In genomic region chr3:84039646-84040475, GRCm38 (mm10) we compare ENCODE assay signal across 8 mouse cellular contexts. TPM values are rescaled to one million over a fixed set of nuclear protein-coding genes. Genes with fewer than 3 reads are reported as not detected.
DNase-seq lines count a peak whose midpoint lies in the region; ATAC-seq and TF ChIP-seq lines count a peak whose summit lies in the region.

Tmem131l (minus strand) TSS chr3:84040175.

- TF ChIP-seq EP300 in stomach, postnatal 0 days (optimal IDR thresholded peaks at IDR 0.05), result no peak

- peaks cover 17% of the 10 kb centered on the region for H3K36me3 ChIP-seq in E14TG2a.4 (ENCODE audit: insufficient read depth, low read length)
- no peaks in the 10 kb centered on the region for H3K36me3 ChIP-seq in forebrain, embryonic 11.5 days (ENCODE audit: control insufficient read depth, insufficient read depth, low read length)
- H3K36me3 ChIP-seq in heart, embryonic 15.5 days, result no peaks in the 10 kb centered on the region
- H3K36me3 ChIP-seq in liver, embryonic 15.5 days (replicated peaks), result no peaks in the 10 kb centered on the region
- H3K36me3 ChIP-seq in neural tube, embryonic 12.5 days, result no peaks in the 10 kb centered on the region; the same call in 1 of the 2 replicates
- H3K36me3 ChIP-seq in stomach, postnatal 0 days (ENCODE audit: control insufficient read depth, insufficient read depth, low read length), result no peaks in the 10 kb centered on the region

- WGBS in forebrain, embryonic 11.5 days, result under 1% methylated on average over 93 of the region's 100 CpGs
- WGBS in heart, embryonic 15.5 days, result under 1% methylated on average over 69 of the region's 100 CpGs
- WGBS in liver, embryonic 15.5 days (ENCODE audit: insufficient replicate concordance), result under 1% methylated on average over 98 of the region's 100 CpGs
- under 1% methylated on average over 99 of the region's 100 CpGs for WGBS in neural tube, embryonic 12.5 days
- under 1% methylated on average over 78 of the region's 100 CpGs for WGBS in stomach, postnatal 0 days

- TF ChIP-seq CTCF in E14TG2a.4 (conservative IDR thresholded peaks at IDR 0.05; ENCODE audit: low read length), result no peak
- TF ChIP-seq CTCF in stomach, postnatal 0 days (IDR thresholded peaks at IDR 0.05; ENCODE audit: low read depth), result no peak

- peak within 1 kb of the TSS; percentile 95 for H3K4me3 ChIP-seq in E14TG2a.4 (replicated peaks; ENCODE audit: low read length)
- peak within 1 kb of the TSS; percentile 84 for H3K4me3 ChIP-seq in brown adipose tissue, adult 24 weeks (ENCODE audit: insufficient read depth, low read depth, low read length)
- peak within 1 kb of the TSS; percentile 87 for H3K4me3 ChIP-seq in forebrain, embryonic 11.5 days (ENCODE audit: low read depth, low read length)
- H3K4me3 ChIP-seq in heart, embryonic 15.5 days, result peak within 1 kb of the TSS; percentile 92
- H3K4me3 ChIP-seq in liver, embryonic 15.5 days (replicated peaks), result peak within 1 kb of the TSS; percentile 93
- peak within 1 kb of the TSS; percentile 92 for H3K4me3 ChIP-seq in neural tube, embryonic 12.5 days
- H3K4me3 ChIP-seq in stomach, postnatal 0 days (ENCODE audit: low read depth, low read length), result peak within 1 kb of the TSS; percentile 96

- H3K4me2 ChIP-seq in forebrain, embryonic 11.5 days (ENCODE audit: low read depth, low read length, severe bottlenecking), result peak within 1 kb of the TSS; percentile 76
- H3K4me2 ChIP-seq in heart, embryonic 15.5 days, result peak within 1 kb of the TSS; percentile 94
- peak within 1 kb of the TSS; percentile 91 for H3K4me2 ChIP-seq in liver, embryonic 15.5 days
- H3K4me2 ChIP-seq in neural tube, embryonic 12.5 days (replicated peaks), result peak within 1 kb of the TSS; percentile 89
- peak within 1 kb of the TSS; percentile 100 for H3K4me2 ChIP-seq in stomach, postnatal 0 days (replicated peaks; ENCODE audit: low read depth)

- peak; percentile 94 for ATAC-seq in forebrain, embryonic 11.5 days (replicated peaks; ENCODE audit: low FRiP score)
- ATAC-seq in heart, embryonic 15.5 days (replicated peaks; ENCODE audit: insufficient number of reproducible peaks, insufficient read depth, low FRiP score, low read depth), result peak; percentile 95
- ATAC-seq in liver, embryonic 15.5 days (ENCODE audit: insufficient read depth), result peak; percentile 82
- peak; percentile 96 for ATAC-seq in neural tube, embryonic 12.5 days (ENCODE audit: low FRiP score, low read depth)
- ATAC-seq in stomach, postnatal 0 days (ENCODE audit: low FRiP score, low TSS enrichment), result peak; percentile 93

- H3K9me3 ChIP-seq in E14TG2a.4 (ENCODE audit: low read length), result no peaks in the 10 kb centered on the region
- H3K9me3 ChIP-seq in forebrain, embryonic 11.5 days (ENCODE audit: control insufficient read depth, low read length), result no peaks in the 10 kb centered on the region
- H3K9me3 ChIP-seq in heart, embryonic 15.5 days (replicated peaks), result no peaks in the 10 kb centered on the region
- no peaks in the 10 kb centered on the region for H3K9me3 ChIP-seq in liver, embryonic 15.5 days (replicated peaks)
- H3K9me3 ChIP-seq in neural tube, embryonic 12.5 days, result no peaks in the 10 kb centered on the region
- H3K9me3 ChIP-seq in stomach, postnatal 0 days (ENCODE audit: control insufficient read depth, low read length), result no peaks in the 10 kb centered on the region

- peaks cover 32% of the 10 kb centered on the region for H3K4me1 ChIP-seq in E14TG2a.4 (replicated peaks; ENCODE audit: low read depth, low read length)
- peaks cover 3% of the 10 kb centered on the region; the same call in 1 of the 2 replicates for H3K4me1 ChIP-seq in brown adipose tissue, adult 24 weeks (ENCODE audit: control insufficient read depth, insufficient read depth, insufficient read length, low read length)
- no peaks in the 10 kb centered on the region for H3K4me1 ChIP-seq in forebrain, embryonic 11.5 days (replicated peaks; ENCODE audit: control insufficient read depth, insufficient read depth, low read length)
- peaks cover 16% of the 10 kb centered on the region for H3K4me1 ChIP-seq in heart, embryonic 15.5 days (replicated peaks)
- H3K4me1 ChIP-seq in liver, embryonic 15.5 days (replicated peaks), result peaks cover 68% of the 10 kb centered on the region
- H3K4me1 ChIP-seq in neural tube, embryonic 12.5 days, result peaks cover 19% of the 10 kb centered on the region
- H3K4me1 ChIP-seq in stomach, postnatal 0 days (replicated peaks; ENCODE audit: control insufficient read depth, insufficient read depth), result peaks cover 8% of the 10 kb centered on the region

- H3K27me3 ChIP-seq in E14TG2a.4 (ENCODE audit: insufficient read depth, low read length), result peaks cover 7% of the 10 kb centered on the region
- no peaks in the 10 kb centered on the region for H3K27me3 ChIP-seq in forebrain, embryonic 11.5 days (ENCODE audit: control insufficient read depth, insufficient read depth, low read length)
- H3K27me3 ChIP-seq in heart, embryonic 15.5 days, result no peaks in the 10 kb centered on the region
- H3K27me3 ChIP-seq in liver, embryonic 15.5 days, result no peaks in the 10 kb centered on the region
- H3K27me3 ChIP-seq in neural tube, embryonic 12.5 days (replicated peaks), result no peaks in the 10 kb centered on the region
- H3K27me3 ChIP-seq in stomach, postnatal 0 days (ENCODE audit: control insufficient read depth, insufficient read depth, low read length), result no peaks in the 10 kb centered on the region

- H3K27ac ChIP-seq in brown adipose tissue, adult 24 weeks (replicated peaks; ENCODE audit: low read depth, low read length), result peak within 1 kb of the TSS; percentile 82
- peak within 1 kb of the TSS; percentile 85 for H3K27ac ChIP-seq in forebrain, embryonic 11.5 days (ENCODE audit: low read depth, low read length)
- peak within 1 kb of the TSS; percentile 94 for H3K27ac ChIP-seq in heart, embryonic 15.5 days
- H3K27ac ChIP-seq in liver, embryonic 15.5 days (replicated peaks), result peak within 1 kb of the TSS; percentile 95
- peak within 1 kb of the TSS; percentile 86 for H3K27ac ChIP-seq in neural tube, embryonic 12.5 days
- peak within 1 kb of the TSS; percentile 93 for H3K27ac ChIP-seq in stomach, postnatal 0 days (replicated peaks)

- peak; percentile 96 for DNase-seq in forebrain, embryonic 11.5 days (ENCODE audit: low spot score)
- peak; percentile 79 to 89 for DNase-seq in kidney, postnatal 25 days
- peak; percentile 93 for DNase-seq in stomach, postnatal 0 days (ENCODE audit: low spot score)

- peak within 1 kb of the TSS; percentile 97 for H3K9ac ChIP-seq in forebrain, embryonic 11.5 days (ENCODE audit: low read length)
- H3K9ac ChIP-seq in heart, embryonic 15.5 days, result peak within 1 kb of the TSS; percentile 95
- H3K9ac ChIP-seq in liver, embryonic 15.5 days, result peak within 1 kb of the TSS; percentile 96
- peak within 1 kb of the TSS; percentile 97 for H3K9ac ChIP-seq in neural tube, embryonic 12.5 days
- H3K9ac ChIP-seq in stomach, postnatal 0 days (ENCODE audit: low read length), result peak within 1 kb of the TSS; percentile 88

RNA-seq across cellular contexts. Expression of gene Tmem131l, which starts in this region (rescaled TPM):
- 8.4 and 9.8 TPM in 2 replicates for polyA plus RNA-seq in brown adipose tissue, adult 24 weeks (2012; ENCODE audit: insufficient read depth, insufficient read length, missing spikeins)
- polyA plus RNA-seq in forebrain, embryonic 11.5 days (2014; fragmentation: Nextera tagmentation; extraction: Ambion mirVana), result 96.0 and 99.2 TPM in 2 replicates
- 23.5 and 43.2 TPM in 2 replicates for polyA plus RNA-seq in heart, embryonic 15.5 days (2015; fragmentation: Nextera tagmentation; extraction: Ambion mirVana)
- polyA plus RNA-seq in liver, embryonic 15.5 days (2015; fragmentation: Nextera tagmentation; extraction: Ambion mirVana), result 28.0 and 29.7 TPM in 2 replicates
- 84.7 and 90.8 TPM in 2 replicates for polyA plus RNA-seq in neural tube, embryonic 12.5 days (2016; fragmentation: Nextera tagmentation; extraction: Ambion mirVana)
- polyA plus RNA-seq in stomach, postnatal 0 days (2015; fragmentation: Nextera tagmentation; extraction: Ambion mirVana), result 15.5 and 18.3 TPM in 2 replicates

Comparison
In these comparisons a context has a peak if more than half of its experiments do, and no peak if none do; other contexts are left out.
1. Peak in every context shown above with its lines: DNase-seq, ATAC-seq, H3K4me3 ChIP-seq and H3K27ac ChIP-seq.